Mouse (Mus musculus): ENCODE measurements around the gene 4930438A08Rik. TPM values are rescaled to one million over a fixed set of nuclear protein-coding genes. Genes with fewer than 3 reads are reported as not detected.

The 4930438A08Rik gene
- total RNA-seq, 4 experiments from 2014 or later: not detected

DNA sequence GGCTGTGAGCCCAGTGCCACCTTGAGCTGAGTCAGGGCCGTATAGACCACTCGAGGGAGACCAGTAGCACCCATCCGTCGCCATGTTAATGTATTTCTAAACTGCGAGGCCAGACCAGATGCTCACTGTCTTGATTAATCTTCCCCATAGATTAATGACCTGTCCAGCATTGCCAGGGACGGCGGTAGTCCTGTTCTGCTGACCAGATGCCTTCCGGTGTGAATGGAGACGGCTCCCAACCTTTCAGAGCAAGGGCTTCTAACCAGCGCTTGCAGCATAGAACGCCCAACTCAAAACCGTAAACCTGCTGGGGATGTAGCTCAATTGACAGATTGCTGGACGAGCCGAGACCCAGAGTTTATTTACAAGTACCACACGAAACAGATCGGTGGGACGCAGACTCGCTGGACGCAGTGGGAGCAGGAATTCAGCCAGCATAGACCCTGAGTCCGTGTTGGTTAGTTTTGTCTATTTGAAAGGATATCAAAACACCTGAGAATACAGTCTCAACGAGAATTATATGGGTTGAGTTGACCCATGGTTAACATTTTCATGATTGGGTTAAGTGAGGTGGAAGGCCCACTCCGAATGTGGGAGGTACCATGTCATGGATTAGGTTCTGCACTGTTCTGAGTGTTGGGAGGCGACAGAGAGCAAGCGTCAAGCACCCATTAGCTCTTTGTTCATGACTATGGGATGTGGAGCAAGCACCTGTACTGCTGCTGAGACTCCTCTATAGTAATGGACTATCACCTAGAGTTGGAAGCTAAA lies 49.2 kb downstream of the 4930438A08Rik start:
- no peak for DNase-seq (ENCODE audit: low spot score in 2 of 2)

DNA sequence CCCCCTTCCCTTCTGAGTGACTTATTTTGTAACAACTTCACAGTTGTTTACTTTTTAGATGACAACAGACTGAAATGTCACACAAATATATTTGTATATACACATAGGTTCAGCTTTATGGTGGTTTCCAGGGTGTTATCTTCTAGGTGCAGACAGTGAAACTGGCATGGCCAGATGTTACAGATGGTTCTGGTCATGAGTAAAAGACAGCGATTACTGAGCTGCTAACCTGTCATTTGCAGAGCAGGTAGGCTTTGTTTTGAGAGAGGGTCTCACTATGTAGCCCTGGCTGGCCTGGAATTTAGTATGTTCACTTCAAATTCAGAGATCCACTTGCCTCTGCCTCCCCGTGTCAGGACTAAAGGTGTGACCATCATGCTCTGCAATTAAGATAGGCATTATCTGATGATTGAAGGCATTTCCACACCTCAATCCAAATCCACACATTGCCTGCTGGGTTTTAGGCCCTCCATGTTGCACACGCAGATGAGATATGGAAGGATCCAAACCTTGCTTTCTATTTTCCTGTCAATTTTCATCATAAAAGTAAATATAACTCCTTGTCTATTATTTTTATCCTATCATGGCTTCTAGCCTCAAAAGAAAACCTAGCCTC lies 50.1 kb downstream of the 4930438A08Rik start:
- no peak for DNase-seq (ENCODE audit: low spot score in 2 of 2)

DNA sequence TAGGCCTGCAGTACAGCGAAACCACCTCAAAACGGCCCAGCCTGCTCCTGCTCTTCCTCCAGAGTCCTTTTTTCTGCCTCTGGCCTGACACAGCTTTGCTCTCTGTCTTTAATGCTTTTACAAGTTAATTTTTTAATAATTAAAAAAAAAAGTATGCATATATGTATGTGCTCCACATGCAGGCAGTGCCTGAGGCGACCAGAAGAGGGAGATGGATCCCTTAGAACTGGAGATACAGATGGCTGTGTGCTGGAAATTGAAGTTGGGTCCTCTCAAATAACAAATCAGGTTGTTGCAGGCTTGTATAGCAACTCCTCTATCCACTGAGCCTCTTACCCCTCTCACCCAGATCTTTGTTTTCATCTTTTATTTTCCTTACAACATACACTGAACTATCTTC lies 52.2 kb downstream of the 4930438A08Rik start:
- DNase-seq (ENCODE audit: low spot score in 2 of 2): no peak

GRCm38 (mm10) chr11:58329906-58330275 lies 55.3 kb downstream of the 4930438A08Rik start:
- peak in 1 of 2 experiments; percentile 12 for DNase-seq (ENCODE audit: low spot score in 2 of 2)

DNA sequence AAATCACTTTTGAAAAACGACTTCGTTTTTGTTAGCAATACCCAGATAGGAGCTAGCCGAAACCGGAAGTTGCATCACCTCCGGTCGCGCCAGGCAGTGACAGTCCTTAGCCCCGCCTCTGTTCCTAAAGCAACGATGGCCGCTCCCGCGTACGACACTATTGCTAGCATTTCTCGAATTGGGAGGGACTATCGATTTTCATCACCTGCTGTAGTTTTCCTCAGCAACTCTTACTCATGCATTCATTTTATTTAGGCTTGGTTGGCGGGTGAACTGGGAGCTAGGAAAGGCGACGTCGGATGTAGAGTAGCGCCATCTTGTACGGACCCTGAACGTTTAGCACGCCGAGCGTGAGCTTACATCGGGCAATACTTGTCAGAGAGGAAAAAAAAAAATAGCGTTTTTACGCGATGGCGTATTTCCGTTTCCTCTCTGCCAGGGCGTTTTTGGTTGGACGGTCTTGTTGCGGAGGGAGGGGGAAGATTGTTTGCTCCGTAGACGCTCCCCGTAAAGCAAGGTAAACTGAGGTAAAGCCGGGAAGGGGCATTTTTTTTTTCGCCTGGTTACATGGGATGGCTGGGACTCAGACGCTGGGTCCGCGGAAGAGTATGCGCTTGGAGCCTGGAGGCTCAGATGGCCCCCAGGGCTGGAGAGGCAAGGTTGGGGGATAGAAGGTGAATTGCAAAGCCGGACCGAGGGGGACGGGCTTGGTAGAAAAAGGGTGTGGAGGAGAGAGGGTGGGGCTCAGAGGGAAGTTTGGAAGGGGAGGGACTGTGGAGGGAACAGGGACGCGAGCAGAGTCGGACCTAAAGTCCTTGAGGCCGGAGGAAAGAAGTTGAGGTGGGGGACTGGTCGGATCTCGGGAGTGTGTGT lies 55.9 kb downstream of the 4930438A08Rik start, which contains the start of the genes Zfp672 and Sh3bp5l:
Gene Zfp672 (minus strand): TSS at position 64 of the 873 bp plus-strand sequence.
Gene Sh3bp5l (plus strand): TSS at position 449 of the 873 bp plus-strand sequence.
- DNase-seq (ENCODE audit: low spot score in 2 of 2): peak; percentile 79 to 81

- no peak for DNase-seq (ENCODE audit: low spot score in 2 of 2)
Observed at GRCm38 (mm10) chr11:58331149-58331495, 56.5 kb downstream of the 4930438A08Rik start.

DNA sequence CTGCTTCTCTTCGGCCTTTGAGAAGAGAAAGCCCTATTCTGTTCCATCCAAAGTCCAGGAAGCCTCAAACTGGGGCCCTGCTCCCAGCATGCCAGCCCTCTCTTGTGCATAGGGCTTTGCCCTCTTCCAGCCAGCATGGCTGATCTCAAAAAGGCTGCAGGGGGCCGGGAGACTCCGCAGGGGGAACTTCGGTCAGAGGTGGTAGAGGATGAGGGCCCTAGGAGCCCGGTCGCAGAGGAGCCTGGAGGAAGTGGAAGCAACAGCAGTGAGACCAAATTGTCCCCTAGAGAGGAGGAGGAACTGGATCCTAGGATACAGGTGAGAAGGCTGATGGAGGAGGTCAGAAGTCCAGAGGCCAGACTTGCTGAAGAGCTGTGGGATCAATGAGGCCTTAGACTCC lies 56.9 kb downstream of the 4930438A08Rik start:
- no peak for DNase-seq (ENCODE audit: low spot score in 2 of 2)

DNA sequence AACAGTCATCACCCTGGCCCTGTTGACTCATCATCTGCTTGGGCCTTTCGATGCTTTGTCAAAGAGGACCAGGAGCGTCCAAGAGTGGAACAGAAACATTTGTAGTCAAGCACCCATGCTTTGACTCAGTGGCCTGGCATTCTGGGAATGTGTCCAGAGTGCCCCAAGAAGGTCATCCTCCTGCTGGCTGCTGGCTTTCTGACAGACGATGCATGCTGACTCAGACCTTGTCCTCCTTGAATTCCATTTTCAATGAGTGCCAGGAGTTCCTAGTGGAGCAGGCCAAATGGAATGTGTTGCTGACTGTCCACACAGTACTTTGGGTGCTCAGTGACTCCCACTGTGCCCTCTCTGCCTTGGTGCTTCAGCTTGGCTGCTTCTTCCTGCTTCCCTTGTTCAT lies 60.1 kb downstream of the 4930438A08Rik start:
- peak; percentile 39 to 61 for DNase-seq (ENCODE audit: low spot score in 2 of 2)

Other genes starting within 250 kb of the 4930438A08Rik start
- not detected for gene Gm12248, start 181.7 kb upstream of the 4930438A08Rik start, total RNA-seq (2022)
- 10 to 100 TPM; 30.3 to 36.8 (median 32.5) TPM for gene Cnot8, start 170.6 kb upstream of the 4930438A08Rik start, total RNA-seq (2022)
- gene Gemin5, start 106.3 kb upstream of the 4930438A08Rik start, total RNA-seq (2022): 10 to 100 TPM in 2 of 4 experiments, 1 to 10 TPM in 2; 9.0 to 11.3 (median 10.1) TPM
- 10 to 100 TPM; 33.9 to 39.7 (median 37.6) TPM for gene Mrpl22, start 103.1 kb upstream of the 4930438A08Rik start, total RNA-seq (2022)
- gene Igtp, start 75.2 kb upstream of the 4930438A08Rik start, total RNA-seq (2022): 1 to 10 TPM; 7.9 to 9.9 (median 8.3) TPM
- gene Irgm2, start 75.2 kb upstream of the 4930438A08Rik start, total RNA-seq (2022): 10 to 100 TPM in 2 of 4 experiments, 1 to 10 TPM in 2; 8.3 to 11.3 (median 9.9) TPM
- gene Zfp692, start 32.3 kb downstream of the 4930438A08Rik start, total RNA-seq (2022): 1 to 10 TPM; 2.5 to 5.3 (median 3.1) TPM
- 10 to 100 TPM; 39.8 to 49.3 (median 40.6) TPM for gene Zfp672, start 55.5 kb downstream of the 4930438A08Rik start, total RNA-seq (2022)
- gene Sh3bp5l, start 55.9 kb downstream of the 4930438A08Rik start, total RNA-seq (2022): 10 to 100 TPM; 22.1 to 27.2 (median 24.4) TPM
- gene Lypd8, start 104.2 kb downstream of the 4930438A08Rik start, total RNA-seq (2022): not detected
- gene 1810065E05Rik, start 146.3 kb downstream of the 4930438A08Rik start, total RNA-seq (2022): not detected
- not detected for gene Gm12253, start 157.8 kb downstream of the 4930438A08Rik start, total RNA-seq (2022)
- gene Lypd9, start 178.1 kb downstream of the 4930438A08Rik start, total RNA-seq (2022): not detected
- not detected for gene Olfr30, start 187.5 kb downstream of the 4930438A08Rik start, total RNA-seq (2022)
- not detected for gene Olfr332, start 217.8 kb downstream of the 4930438A08Rik start, total RNA-seq (2022)
- not detected for gene Olfr331, start 227.8 kb downstream of the 4930438A08Rik start, total RNA-seq (2022)

Data from gastrocnemius, adult 8-10 months (tissue).